Mouse (Mus musculus) ES-E14 (cell line): ENCODE results near the gene Avil.

ENCODE experiments used
- CHD2 ChIP-seq: IDR thresholded peaks from 2 replicates; pipeline ENCODE4 v1.6.1; 2014; ENCODE audit warnings: mild to moderate bottlenecking, low read depth, low read length, inconsistent platforms
- MAFK ChIP-seq: IDR thresholded peaks from 2 replicates; pipeline ENCODE4 v1.6.1; 2014; ENCODE audit warnings: mild to moderate bottlenecking, low read depth, low read length, inconsistent platforms; ENCODE audit not compliant: insufficient read depth
- ZNF384 ChIP-seq: IDR thresholded peaks from 2 replicates; pipeline ENCODE4 v1.6.1; 2012; ENCODE audit warnings: low read depth, low read length, inconsistent platforms

GRCm38 (mm10) chr10:127030336-127031296, 30.1 kb downstream of the Avil start, which contains the start of gene Tsfm:
- TF ChIP-seq CHD2 (0 out of 2 replicates have a peak, but pooled peaks have one; percentile 37), MAFK (no peak), ZNF384 (no peak)
